Mouse (Mus musculus) C2C12 (cell line): ENCODE measurements around the gene Akr1c19. TPM values are rescaled to one million over a fixed set of nuclear protein-coding genes. Genes with fewer than 3 reads are reported as not detected.

ENCODE experiments used
- H3K27me3 ChIP-seq: one replicate; pipeline ENCODE4 v1.6.1; 2011; ENCODE audit not compliant: control insufficient read depth, insufficient read depth, insufficient read length
- H3K36me3 ChIP-seq: one replicate; pipeline ENCODE4 v1.6.1; 2011; ENCODE audit not compliant: control insufficient read depth, insufficient read depth
- H3K4me3 ChIP-seq: one replicate; pipeline ENCODE4 v1.5.1; 2011; ENCODE audit warnings: mild to moderate bottlenecking, control low read depth; ENCODE audit not compliant: poor library complexity, insufficient read depth, severe bottlenecking
- H3K79me2 ChIP-seq: one replicate; pipeline ENCODE4 v1.6.1; 2011; ENCODE audit not compliant: control insufficient read depth, insufficient read depth
- H3K79me3 ChIP-seq: one replicate; pipeline ENCODE4 v1.6.1; 2011; ENCODE audit warnings: low read depth, control low read depth
- H3ac ChIP-seq: one replicate; pipeline ENCODE3; 2011; ENCODE audit warnings: low read depth; ENCODE audit not compliant: control insufficient read depth, insufficient read length
- CEBPB ChIP-seq: IDR thresholded peaks from one replicate; pipeline ENCODE4 v1.6.1; 2011; ENCODE audit warnings: low read depth, mild to moderate bottlenecking, control low read depth, moderate library complexity
- CTCF ChIP-seq: IDR thresholded peaks from one replicate; pipeline ENCODE4 v1.5.1; 2011; ENCODE audit not compliant: control insufficient read depth, insufficient read depth, insufficient read length
- FOSL1 ChIP-seq: IDR thresholded peaks from one replicate; pipeline ENCODE4 v1.8.0; 2011; ENCODE audit warnings: mild to moderate bottlenecking, low read length; ENCODE audit not compliant: poor library complexity, insufficient read depth, severe bottlenecking
- MAX ChIP-seq: IDR thresholded peaks from one replicate; pipeline ENCODE4 v1.6.1; 2011; ENCODE audit warnings: mild to moderate bottlenecking, control low read depth
- MYOD1 ChIP-seq: IDR thresholded peaks from one replicate; pipeline ENCODE4 v1.6.1; 2011; ENCODE audit warnings: low read depth; ENCODE audit not compliant: control insufficient read depth, insufficient read length
- MYOG ChIP-seq: IDR thresholded peaks from one replicate; pipeline ENCODE4 v1.6.1; 2011; ENCODE audit not compliant: control insufficient read depth, insufficient read length; ENCODE audit errors: extremely low read depth
- USF1 ChIP-seq: IDR thresholded peaks from one replicate; pipeline ENCODE4 v1.6.1; 2011; ENCODE audit warnings: low read depth, mild to moderate bottlenecking, control low read depth, moderate library complexity
- polyA plus RNA-seq: library from polyadenylated mRNA; unstranded; fragments of >200 nt; fragmentation: generic; extraction: Trizol; gene quantifications from one replicate; pipeline ENCODE4 v1.2.1, GENCODE M21; 2012; ENCODE audit warnings: missing spikeins

Gene Akr1c19
- polyA plus RNA-seq, 1 experiment = not detected

DNA sequence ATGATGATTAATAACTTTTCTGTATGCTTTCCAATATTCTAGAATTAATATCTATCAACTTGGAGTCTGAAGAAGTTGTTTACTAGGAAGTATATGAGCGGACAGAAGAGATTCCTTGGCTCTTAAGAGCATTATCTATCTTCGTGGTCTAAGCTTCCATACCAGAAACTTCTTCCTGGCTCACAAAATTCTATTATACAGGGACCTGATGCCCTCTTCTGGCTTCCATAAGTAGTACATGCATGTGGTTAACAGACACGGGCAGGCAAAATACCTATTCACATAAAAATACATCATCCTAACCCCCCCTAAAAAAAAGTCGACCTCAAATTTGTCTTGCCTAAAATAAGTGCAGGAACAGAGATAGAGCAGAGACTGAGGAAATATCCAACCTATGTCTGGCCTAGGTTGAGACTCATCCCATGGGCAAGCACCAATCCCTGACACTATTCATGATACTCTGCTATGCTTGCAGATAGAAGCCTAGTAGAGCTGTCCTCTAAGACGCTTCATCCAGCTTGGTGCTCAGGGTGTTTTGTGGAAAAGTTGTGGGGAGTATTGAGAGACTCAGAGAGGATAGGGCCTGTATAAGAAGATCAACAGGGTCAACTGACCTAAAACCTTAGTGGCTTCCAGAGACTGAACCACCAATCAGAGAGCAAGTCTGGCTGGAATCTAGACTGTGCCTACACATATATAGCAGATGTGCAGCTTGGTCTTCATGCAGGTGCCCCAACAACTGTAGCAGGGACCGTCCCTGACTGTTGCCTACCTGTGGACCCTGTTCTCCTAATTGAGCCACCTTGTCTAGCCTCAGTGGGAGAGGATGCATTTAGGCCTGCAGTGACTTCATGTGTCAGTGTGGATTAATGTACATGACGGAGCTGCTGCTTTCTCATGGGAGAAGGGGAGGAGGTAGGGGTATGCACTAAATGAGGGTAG, 53.2 kb downstream of the Akr1c19 start:
- Histone ChIP-seq H3K79me3 (no peaks in the 10 kb centered on the region), H3ac (no peak overlapping the region), H3K79me2 (no peaks in the 10 kb centered on the region), H3K27me3 (no peaks in the 10 kb centered on the region), H3K36me3 (no peaks in the 10 kb centered on the region), H3K4me3 (no peak overlapping the region)
- TF ChIP-seq MYOG = no peak

- H3K36me3 ChIP-seq = no peaks in the 10 kb centered on the region
- H3K27me3 ChIP-seq = no peaks in the 10 kb centered on the region
- no peak overlapping the region for H3ac ChIP-seq
- no peak overlapping the region for H3K4me3 ChIP-seq
- no peaks in the 10 kb centered on the region for H3K79me2 ChIP-seq
- no peak for TF ChIP-seq MYOD1
- no peak for TF ChIP-seq MAX
- no peak for TF ChIP-seq FOSL1
- no peak for TF ChIP-seq USF1
- TF ChIP-seq MYOG = no peak
- no peak for TF ChIP-seq CTCF
- no peak for TF ChIP-seq CEBPB
- H3K79me3 ChIP-seq = no peaks in the 10 kb centered on the region
Observed at GRCm38 (mm10) chr13:4296991-4297390, 68.5 kb downstream of the Akr1c19 start.

Other genes starting within 250 kb of the Akr1c19 start
- gene Akr1c14, start 179.7 kb upstream of the Akr1c19 start, polyA plus RNA-seq = 0.05 TPM
- not detected for gene Akr1c18, start 78.0 kb upstream of the Akr1c19 start, polyA plus RNA-seq
- 9.2 TPM for gene Akr1c13, start 37.5 kb upstream of the Akr1c19 start, polyA plus RNA-seq
- 2.4 TPM for gene Akr1c12, start 50.7 kb downstream of the Akr1c19 start, polyA plus RNA-seq
- gene Akr1c6, start 205.6 kb downstream of the Akr1c19 start, polyA plus RNA-seq = not detected